Mouse (Mus musculus): ENCODE measurements around the gene Tmem260.

The Tmem260 gene

DNA sequence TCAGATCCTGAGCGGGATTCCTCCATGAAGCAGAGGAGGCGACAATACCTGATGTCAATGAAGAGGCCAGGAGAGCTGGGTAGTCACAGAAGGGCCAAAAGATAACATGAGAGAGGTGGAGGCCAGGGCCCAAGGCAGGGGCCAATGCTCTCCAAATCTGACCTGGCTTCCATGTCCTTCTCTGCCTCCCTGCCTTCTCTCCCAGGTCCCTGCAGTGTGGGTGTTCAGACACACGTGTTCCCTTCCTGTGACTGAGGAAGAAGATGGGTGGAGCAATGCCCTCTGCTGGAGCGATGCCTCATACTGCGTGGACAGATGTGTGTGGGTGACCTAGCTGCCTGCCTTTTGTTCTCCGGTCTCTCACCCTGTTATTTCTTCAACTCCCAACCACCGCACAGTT, 113.8 kb downstream of the Tmem260 start:
- DNase-seq, result no peak

DNA sequence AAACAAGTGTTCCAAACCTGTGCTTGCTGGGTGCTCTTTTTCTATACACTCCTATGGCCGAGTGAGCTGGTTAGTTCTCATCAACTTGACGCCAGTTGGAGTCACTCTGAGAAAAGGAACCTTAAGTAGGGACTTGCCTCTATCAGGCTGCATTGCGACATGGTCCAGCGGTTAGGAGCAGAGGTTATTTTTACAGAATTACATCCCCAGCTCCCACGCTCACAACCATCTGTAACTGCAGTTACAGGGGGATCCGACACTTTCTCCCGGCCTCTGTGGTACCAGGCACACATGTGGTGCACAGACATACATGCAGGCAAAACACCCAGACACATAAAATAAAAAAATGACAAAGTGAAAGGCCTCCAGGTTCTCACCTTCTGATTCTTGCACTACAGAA, 120.7 kb downstream of the Tmem260 start:
- no peak for DNase-seq

All from spleen, adult 18-20 months (tissue).